Mouse (Mus musculus) kidney, adult 2 months (tissue): ENCODE measurements at regions not wholly inside any gene's neighbourhood (a gene's known extent, or its start where the extent isn't known, plus 50 kb on each side); places are given as distances from the start of the nearest gene placed in this dataset.

Source experiments
- CTCF ChIP-seq: fragments of 200-500 bp; conservative IDR thresholded peaks from 2 replicates; pipeline ENCODE4 v1.5.1; 2011; ENCODE audit warnings: low read depth, mild to moderate bottlenecking, control low read depth, low read length, moderate library complexity, mixed read lengths; ENCODE audit not compliant: insufficient read depth, insufficient read length
- POLR2A ChIP-seq: fragments of 200-500 bp; IDR thresholded peaks from one replicate; pipeline ENCODE4 v1.6.1; 2011; ENCODE audit warnings: low read depth, low read length, control low read depth

GRCm38 (mm10) chr10:66848778-66849177 lies 247.1 kb upstream of the Jmjd1c start:
- TF ChIP-seq CTCF (no peak), POLR2A (no peak)
